Mouse (Mus musculus): Measurements from ENCODE around the gene Dclre1a. TPM values are rescaled to one million over a fixed set of nuclear protein-coding genes. Genes with fewer than 3 reads are reported as not detected.

The Dclre1a gene
- polyA plus RNA-seq (2012; rRNA removed; ENCODE audit: low replicate concordance), result 6.0 and 10.6 TPM in 2 replicates

DNA sequence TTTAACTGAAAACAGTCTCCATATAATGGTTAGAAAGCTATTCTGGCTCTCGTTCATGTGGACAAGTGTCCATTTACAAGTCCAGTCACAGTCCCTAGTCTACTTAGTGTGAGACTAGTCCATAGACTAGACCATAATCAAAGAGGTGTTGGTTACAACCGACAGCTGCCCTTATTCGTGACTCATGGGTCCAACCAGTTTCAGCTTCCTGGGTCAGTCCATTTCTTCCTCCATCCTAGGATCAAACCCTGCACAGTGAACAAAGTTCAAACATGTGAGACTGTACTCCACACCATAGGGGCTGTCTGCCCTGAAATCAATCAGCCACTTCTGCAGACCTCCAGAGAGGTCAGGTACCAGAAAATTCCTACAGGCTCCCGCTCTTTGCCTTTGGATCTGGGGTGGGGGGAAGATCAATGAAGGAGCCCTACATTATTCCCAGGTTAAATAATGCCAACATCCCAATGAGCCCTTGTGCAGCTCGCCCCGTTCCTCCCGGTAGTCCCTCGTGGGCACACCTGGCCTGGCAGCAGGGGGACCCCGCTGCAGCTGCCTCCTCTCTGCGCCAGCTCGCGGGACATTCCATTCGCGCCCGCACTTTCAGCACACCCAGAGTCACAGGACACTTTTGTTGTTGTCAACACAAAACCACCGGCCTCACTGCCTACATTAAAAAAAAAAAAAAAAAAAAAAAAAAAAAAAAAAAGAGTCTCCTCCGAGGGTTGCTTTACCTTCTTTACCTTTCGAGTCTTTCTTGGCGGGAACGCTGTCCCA lies at the start of gene Dclre1a:
Dclre1a (minus strand) TSS at position 767 of the 774 bp plus-strand sequence.

GRCm38 (mm10) chr19:56548230-56549032 lies 409 bp upstream of the Dclre1a start, which contains the start of gene Nhlrc2:
TSS of gene Nhlrc2 (plus strand) at chr19:56548261.

Other genes with a start within 250 kb of the Dclre1a start
- 0.16 and 0.24 TPM in 2 replicates for gene Nrap, start 158.2 kb downstream of the Dclre1a start, polyA plus RNA-seq (2012; rRNA removed; ENCODE audit: low replicate concordance)
- 18.5 and 21.2 TPM in 2 replicates for gene Casp7, start 151.1 kb downstream of the Dclre1a start, polyA plus RNA-seq (2012; rRNA removed; ENCODE audit: low replicate concordance)
- gene Plekhs1, start 86.6 kb downstream of the Dclre1a start, polyA plus RNA-seq (2012; rRNA removed; ENCODE audit: low replicate concordance), result 0.21 and 62.0 TPM in 2 replicates
- gene Nhlrc2, start within 50 bp of the Dclre1a start, polyA plus RNA-seq (2012; rRNA removed; ENCODE audit: low replicate concordance), result 7.6 and 14.5 TPM in 2 replicates
- gene Adrb1, start 174.0 kb upstream of the Dclre1a start, polyA plus RNA-seq (2012; rRNA removed; ENCODE audit: low replicate concordance), result 3.2 and 5.4 TPM in 2 replicates